9 mouse cellular contexts compared by ENCODE assay signal in genomic region chr17:25127079-25127478, GRCm38 (mm10). TPM values are rescaled to one million over a fixed set of nuclear protein-coding genes. Genes with fewer than 3 reads are reported as not detected.
DNase-seq lines count a peak whose midpoint lies in the region; TF ChIP-seq lines count a peak whose summit lies in the region.
"Had no signal": no experiment of that assay in that cellular context is flagged by ENCODE, and none has a peak within 500 bp of the region (broad histone marks: within the 10 kb centered on the region; RNA-seq: fewer than 3 reads in every experiment).

No protein-coding gene starts in this region.

- H3K4me1 ChIP-seq in spleen, adult 2 months (ENCODE audit: control insufficient read depth, insufficient read depth, insufficient read length) = no peaks in the 10 kb centered on the region
- H3K4me1 ChIP-seq in liver, adult 2 months (ENCODE audit: control insufficient read depth, insufficient read depth, low read length) = peaks cover 2% of the 10 kb centered on the region; the same call in 1 of the 2 replicates
- H3K4me1 ChIP-seq in thymus, adult 2 months (replicated peaks; ENCODE audit: control insufficient read depth, insufficient read depth, low read length) = no peaks in the 10 kb centered on the region

- no peak for DNase-seq in spleen, adult 2 months (ENCODE audit: low read depth in 1 of 2, low spot score in 2 of 2)
- no peak for DNase-seq in spleen, adult 12 weeks (ENCODE audit: low spot score)
- DNase-seq in c-Kit-negative CD71-positive TER-119-positive erythroid progenitor cells, embryonic 14.5 days (ENCODE audit: low read depth, low spot score) = peak; percentile 48
- DNase-seq in liver, adult 2 months (ENCODE audit: extremely low read depth, low read depth, low spot score) = peak; percentile 67
- DNase-seq in yolk sac, embryonic 10.5 days (ENCODE audit: low spot score) = peak; percentile 43
- DNase-seq in thymus, adult 2 months = no peak
- DNase-seq in gastrocnemius, adult 18-20 months (ENCODE audit: low spot score) = no peak
- DNase-seq: cerebellum, adult 18-20 months; thymus, adult 18-20 months had no signal

- no peaks in the 10 kb centered on the region for H3K36me3 ChIP-seq in spleen, adult 2 months (ENCODE audit: control insufficient read depth, insufficient read depth, low read length)
- no peaks in the 10 kb centered on the region for H3K36me3 ChIP-seq in liver, adult 2 months (ENCODE audit: control insufficient read depth, insufficient read depth, low read length)
- no peaks in the 10 kb centered on the region for H3K36me3 ChIP-seq in thymus, adult 2 months (ENCODE audit: control insufficient read depth, insufficient read depth, low read length)

- H3K4me3 ChIP-seq in spleen, adult 2 months (ENCODE audit: extremely low read depth, insufficient read depth, insufficient read length) = no peak overlapping the region
- H3K4me3 ChIP-seq in liver, adult 2 months (ENCODE audit: insufficient read depth, low read depth, low read length) = no peak overlapping the region
- H3K4me3 ChIP-seq in thymus, adult 2 months (ENCODE audit: control insufficient read depth, insufficient read depth, low read length) = no peak overlapping the region

- H3K79me2 ChIP-seq in liver, adult 2 months (ENCODE audit: control insufficient read depth, insufficient read depth, low read length) = no peaks in the 10 kb centered on the region

- no peak overlapping the region for H3K9ac ChIP-seq in liver, adult 2 months (ENCODE audit: low read depth, low read length)

- H3K27me3 ChIP-seq in spleen, adult 2 months (ENCODE audit: control insufficient read depth, insufficient read depth, low read length) = 0 out of 2 replicates have a peak, but pooled peaks cover 1% of the 10 kb centered on the region
- no peaks in the 10 kb centered on the region for H3K27me3 ChIP-seq in liver, adult 2 months (ENCODE audit: control insufficient read depth, insufficient read depth, low read length)
- H3K27me3 ChIP-seq in thymus, adult 2 months (ENCODE audit: control insufficient read depth, insufficient read depth, low read length) = no peaks in the 10 kb centered on the region

- peak overlapping the region; percentile 2; the same call in 1 of the 2 replicates for H3K27ac ChIP-seq in spleen, adult 2 months (ENCODE audit: insufficient read depth, low read length)
- no peak overlapping the region for H3K27ac ChIP-seq in liver, adult 2 months (replicated peaks; ENCODE audit: insufficient read depth, low read depth, low read length)
- no peak overlapping the region for H3K27ac ChIP-seq in thymus, adult 2 months (ENCODE audit: control insufficient read depth, insufficient read depth, low read length)

- TF ChIP-seq POLR2A in spleen, adult 2 months (IDR thresholded peaks at IDR 0.05; ENCODE audit: low read depth, low read length) = no peak
- TF ChIP-seq POLR2A in liver, adult 2 months (IDR thresholded peaks at IDR 0.05; ENCODE audit: extremely low read depth, insufficient read depth, low read length) = no peak
- no peak for TF ChIP-seq POLR2A in thymus, adult 2 months (IDR thresholded peaks at IDR 0.05; ENCODE audit: control insufficient read depth, extremely low read depth, insufficient read depth, low read length, poor library complexity)

- WGBS in spleen, adult 2 months = 59% methylated on average over 8 of the region's 8 CpGs
- WGBS in liver, adult 2 months = 24% methylated on average over 8 of the region's 8 CpGs
- WGBS in thymus, adult 2 months = 62% methylated on average over 8 of the region's 8 CpGs

- TF ChIP-seq CTCF in spleen, adult 2 months (IDR thresholded peaks at IDR 0.05; ENCODE audit: extremely low read depth, insufficient read depth, insufficient read length, insufficient replicate concordance) = no peak
- TF ChIP-seq CTCF in liver, adult 2 months (IDR thresholded peaks at IDR 0.05; ENCODE audit: low read depth, low read length) = no peak
- TF ChIP-seq CTCF in thymus, adult 2 months (IDR thresholded peaks at IDR 0.05; ENCODE audit: borderline replicate concordance, control insufficient read depth, extremely low read depth, insufficient read depth, low read length, poor library complexity) = no peak

RNA-seq across cellular contexts. Expression of gene Clcn7, which starts 6.1 kb away (rescaled TPM):
- 27.0 and 29.9 TPM in 2 replicates for polyA plus RNA-seq in spleen, adult 2 months (2012; rRNA removed)
- 16.7 and 17.9 TPM in 2 replicates for total RNA-seq in liver, adult 2 months (2014; rRNA removed)
- 25.2 and 30.5 TPM in 2 replicates for polyA plus RNA-seq in liver, adult 2 months (2012; rRNA removed)
- polyA plus RNA-seq in thymus, adult 2 months (2012; rRNA removed) = 43.4 and 45.9 TPM in 2 replicates
- 10 to 100 TPM; 15.0 to 16.0 TPM for total RNA-seq in gastrocnemius, adult 18-20 months (2021)

RNA-seq across cellular contexts. Expression of gene Ptx4, which starts 6.5 kb away (rescaled TPM):
- not detected in 2 replicates for polyA plus RNA-seq in spleen, adult 2 months (2012; rRNA removed)
- not detected in 2 replicates for total RNA-seq in liver, adult 2 months (2014; rRNA removed)
- polyA plus RNA-seq in liver, adult 2 months (2012; rRNA removed) = not detected in 2 replicates
- polyA plus RNA-seq in thymus, adult 2 months (2012; rRNA removed) = not detected in 2 replicates
- 1 to 10 TPM; 1.1 to 1.5 TPM for total RNA-seq in gastrocnemius, adult 18-20 months (2021)

RNA-seq across cellular contexts. Expression of gene Telo2, which starts 11.3 kb away (rescaled TPM):
- 20.7 and 22.6 TPM in 2 replicates for polyA plus RNA-seq in spleen, adult 2 months (2012; rRNA removed)
- total RNA-seq in liver, adult 2 months (2014; rRNA removed) = 3.2 and 5.4 TPM in 2 replicates
- polyA plus RNA-seq in liver, adult 2 months (2012; rRNA removed) = 5.7 and 7.3 TPM in 2 replicates
- 26.4 and 28.1 TPM in 2 replicates for polyA plus RNA-seq in thymus, adult 2 months (2012; rRNA removed)
- total RNA-seq in gastrocnemius, adult 18-20 months (2021) = 1 to 10 TPM; 4.0 to 6.0 TPM

RNA-seq across cellular contexts. Expression of gene Ccdc154, which starts 35.2 kb away (rescaled TPM):
- polyA plus RNA-seq in spleen, adult 2 months (2012; rRNA removed) = 0.04 TPM in 1 of 2 replicates, not detected in the other
- total RNA-seq in liver, adult 2 months (2014; rRNA removed) = 0.13 TPM in 1 of 2 replicates, not detected in the other
- 0.07 TPM in 1 of 2 replicates, not detected in the other for polyA plus RNA-seq in liver, adult 2 months (2012; rRNA removed)
- polyA plus RNA-seq in thymus, adult 2 months (2012; rRNA removed) = 0.05 and 0.09 TPM in 2 replicates
- total RNA-seq in gastrocnemius, adult 18-20 months (2021) = not detected

RNA-seq across cellular contexts. Expression of gene Tmem204, which starts 43.7 kb away (rescaled TPM):
- 37.6 and 46.7 TPM in 2 replicates for polyA plus RNA-seq in spleen, adult 2 months (2012; rRNA removed)
- total RNA-seq in liver, adult 2 months (2014; rRNA removed) = 22.3 and 23.9 TPM in 2 replicates
- 15.7 and 19.1 TPM in 2 replicates for polyA plus RNA-seq in liver, adult 2 months (2012; rRNA removed)
- polyA plus RNA-seq in thymus, adult 2 months (2012; rRNA removed) = 7.2 and 11.3 TPM in 2 replicates
- total RNA-seq in gastrocnemius, adult 18-20 months (2021) = 10 to 100 TPM; 10.8 to 18.8 TPM

Comparison
In these comparisons a context has a peak if more than half of its experiments do, and no peak if none do; other contexts are left out.
1. DNase-seq: peak in c-Kit-negative CD71-positive TER-119-positive erythroid progenitor cells, embryonic 14.5 days (single experiment), liver, adult 2 months (single experiment) and yolk sac, embryonic 10.5 days (single experiment); none in spleen, adult 2 months (0 of 2), spleen, adult 12 weeks (single experiment), thymus, adult 2 months (single experiment) and gastrocnemius, adult 18-20 months (single experiment).